Mouse (Mus musculus): ENCODE measurements around the gene Abcc6. TPM values are rescaled to one million over a fixed set of nuclear protein-coding genes. Genes with fewer than 3 reads are reported as not detected.

Gene Abcc6
- total and polyA plus RNA-seq, 3 experiments: 2.2 to 10.5 (median 6.4) TPM

DNA sequence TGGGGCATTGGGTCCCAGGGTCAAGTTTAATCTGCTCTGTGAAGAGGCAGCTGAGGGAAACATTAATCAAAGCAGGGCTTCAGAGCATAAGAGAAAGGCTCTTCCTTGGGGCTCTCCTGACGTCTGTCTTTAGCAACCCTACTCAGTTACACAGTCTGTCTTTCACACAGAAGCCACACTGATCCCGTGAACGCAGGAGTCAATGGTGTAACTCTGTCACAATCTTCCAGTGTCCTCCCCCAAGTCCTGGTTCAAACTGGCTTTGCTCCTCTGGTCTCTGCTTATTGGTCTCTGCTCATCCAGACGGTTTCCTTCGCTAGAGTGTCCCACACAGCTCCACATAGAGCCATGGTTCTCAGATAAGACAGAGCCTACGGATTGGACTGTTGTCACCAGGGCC lies 56.0 kb downstream of the Abcc6 start:
- DNase-seq (ENCODE audit: extremely low read depth): no peak
- Histone ChIP-seq H3K79me2 (replicated peaks; ENCODE audit: control insufficient read depth, extremely low read depth, insufficient read depth, poor library complexity, severe bottlenecking) (no peaks in the 10 kb centered on the region), H3K27me3 (replicated peaks) (no peaks in the 10 kb centered on the region), H3K27ac (ENCODE audit: insufficient read depth, low read depth) (peak overlapping the region; percentile 53; the same call in 1 of the 2 replicates), H3K36me3 (replicated peaks in 1 of 2; ENCODE audit: control insufficient read depth in 1 of 2, insufficient read depth in 1 of 2, low read length in 1 of 2) (peaks cover 0 to 22% of the 10 kb centered on the region in 2 experiments), H3K9me3 (replicated peaks; ENCODE audit: low read length) (no peaks in the 10 kb centered on the region), H3K9ac (ENCODE audit: insufficient read depth, low read depth) (no peak overlapping the region), H3K4me2 (ENCODE audit: insufficient read depth, low read depth, poor library complexity, severe bottlenecking) (peak overlapping the region; percentile 4), H3K4me3 (replicated peaks in 1 of 3; ENCODE audit: low read depth in 2 of 3, low read length in 2 of 3, poor library complexity in 1 of 3) (peak overlapping the region; percentile 33 to 66 (median 58)), H3K4me1 (ENCODE audit: control insufficient read depth in 1 of 2, insufficient read depth in 2 of 2) (peaks cover 6 to 15% of the 10 kb centered on the region in 2 experiments; a peak in 3 of 4 replicates)
- dilution Hi-C loops (cut with MboI; ENCODE audit: extremely low pct_ligation_motif_present, extremely low pct_unique_long_range_greater_than_20kb, low sequenced_read_pairs): no loop called here
- in situ Hi-C loops (cut with MboI; ENCODE audit: low pct_ligation_motif_present, low pct_unique_long_range_greater_than_20kb, low sequenced_read_pairs): no loop called here
- TF ChIP-seq MXI1 (IDR thresholded peaks at IDR 0.05; ENCODE audit: low read depth, low read length): no peak
- TF ChIP-seq UBTF (IDR thresholded peaks at IDR 0.05; ENCODE audit: low read depth, low read length): no peak
- no peak for TF ChIP-seq ELF1 (IDR thresholded peaks at IDR 0.05; ENCODE audit: low read depth, low read length)

DNA sequence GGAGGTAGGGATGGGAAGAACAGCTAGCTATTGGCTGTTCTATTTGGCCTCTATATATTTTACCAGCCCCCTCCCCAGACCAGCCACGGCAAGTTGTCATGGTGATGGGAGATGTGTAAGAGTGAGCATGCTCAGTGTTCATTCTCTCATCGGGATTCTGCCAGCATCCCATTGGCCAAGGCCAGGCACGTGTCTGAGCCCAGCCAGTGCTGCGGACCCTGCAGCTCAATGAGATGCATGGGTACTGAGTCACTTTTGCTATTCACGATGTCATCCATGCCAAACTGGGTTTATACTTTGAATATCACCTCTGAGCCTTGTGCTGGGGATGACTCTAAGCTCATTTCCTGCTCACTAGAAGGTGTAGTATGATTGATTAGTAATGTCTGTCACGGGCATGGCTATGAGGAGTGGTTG lies 56.8 kb downstream of the Abcc6 start:
- H3K4me3 ChIP-seq (replicated peaks in 1 of 3; ENCODE audit: low read depth in 2 of 3, low read length in 2 of 3, poor library complexity in 1 of 3): peak overlapping the region; percentile 59 to 66 (median 61)
- H3K9me3 ChIP-seq (replicated peaks; ENCODE audit: low read length): no peaks in the 10 kb centered on the region
- H3K9ac ChIP-seq (ENCODE audit: insufficient read depth, low read depth): peak overlapping the region; percentile 24; the same call in 1 of the 2 replicates
- H3K36me3 ChIP-seq (replicated peaks in 1 of 2; ENCODE audit: control insufficient read depth in 1 of 2, insufficient read depth in 1 of 2, low read length in 1 of 2): peaks cover 0 to 26% of the 10 kb centered on the region in 2 experiments
- dilution Hi-C loops (cut with MboI; ENCODE audit: extremely low pct_ligation_motif_present, extremely low pct_unique_long_range_greater_than_20kb, low sequenced_read_pairs) (no loop called here), in situ Hi-C loops (cut with MboI; ENCODE audit: low pct_ligation_motif_present, low pct_unique_long_range_greater_than_20kb, low sequenced_read_pairs) (no loop called here)
- H3K79me2 ChIP-seq (replicated peaks; ENCODE audit: control insufficient read depth, extremely low read depth, insufficient read depth, poor library complexity, severe bottlenecking): no peaks in the 10 kb centered on the region
- peaks cover 6 to 15% of the 10 kb centered on the region in 2 experiments; a peak in 3 of 4 replicates for H3K4me1 ChIP-seq (ENCODE audit: control insufficient read depth in 1 of 2, insufficient read depth in 2 of 2)
- DNase-seq (ENCODE audit: extremely low read depth): peak; percentile 99
- peak overlapping the region; percentile 86 for H3K27ac ChIP-seq (ENCODE audit: insufficient read depth, low read depth)
- no peaks in the 10 kb centered on the region for H3K27me3 ChIP-seq (replicated peaks)
- H3K4me2 ChIP-seq (ENCODE audit: insufficient read depth, low read depth, poor library complexity, severe bottlenecking): no peak overlapping the region
- TF ChIP-seq PAX5 (IDR thresholded peaks at IDR 0.05; ENCODE audit: low read length) (no peak), MEF2A (IDR thresholded peaks at IDR 0.05; ENCODE audit: borderline replicate concordance, low read depth, low read length) (0 out of 2 replicates have a peak, but pooled peaks have one; percentile 30), ZMIZ1 (IDR thresholded peaks at IDR 0.05; ENCODE audit: low read depth, low read length) (no peak), BHLHE40 (IDR thresholded peaks at IDR 0.05; ENCODE audit: low read depth, low read length) (peak; percentile 82), MYC (IDR thresholded peaks at IDR 0.05; ENCODE audit: low read depth, low read length) (0 out of 2 replicates have a peak, but pooled peaks have one; percentile 31), JUN (IDR thresholded peaks at IDR 0.05; ENCODE audit: insufficient read depth, low read depth, low read length) (peak; percentile 88), CHD2 (IDR thresholded peaks at IDR 0.05; ENCODE audit: low read length) (no peak), RCOR1 (conservative IDR thresholded peaks at IDR 0.05; ENCODE audit: low read depth, low read length) (no peak), USF1 (IDR thresholded peaks at IDR 0.05; ENCODE audit: low read depth, low read length) (peak; percentile 94), ZC3H11A (IDR thresholded peaks at IDR 0.05; ENCODE audit: low read depth, low read length) (no peak), NRF1 (IDR thresholded peaks at IDR 0.05; ENCODE audit: low read depth, low read length) (peak; percentile 85), E2F4 (IDR thresholded peaks at IDR 0.05; ENCODE audit: insufficient replicate concordance, low read depth, low read length) (no peak), ZKSCAN1 (IDR thresholded peaks at IDR 0.05; ENCODE audit: borderline replicate concordance, low read depth, low read length) (no peak), UBTF (IDR thresholded peaks at IDR 0.05; ENCODE audit: low read depth, low read length) (no peak), RAD21 (IDR thresholded peaks at IDR 0.05; ENCODE audit: low read depth, low read length) (no peak), JUND (conservative IDR thresholded peaks at IDR 0.05; ENCODE audit: low read depth, low read length) (peak; percentile 79), ELF1 (IDR thresholded peaks at IDR 0.05; ENCODE audit: low read depth, low read length) (peak; percentile 54; the same call in 1 of the 2 replicates), SIN3A (IDR thresholded peaks at IDR 0.05; ENCODE audit: low read length) (peak; percentile 87), GABPA (IDR thresholded peaks at IDR 0.05; ENCODE audit: insufficient replicate concordance, low read depth, low read length) (no peak), MAX (IDR thresholded peaks at IDR 0.05; ENCODE audit: low read length) (peak; percentile 96), MAFK (IDR thresholded peaks at IDR 0.05; ENCODE audit: insufficient replicate concordance, low read length) (no peak), CTCF (conservative IDR thresholded peaks at IDR 0.05 in 1 of 2, IDR thresholded peaks at IDR 0.05 in 1 of 2; ENCODE audit: low read depth in 2 of 2, low read length in 2 of 2) (no peak), TBP (conservative IDR thresholded peaks at IDR 0.05; ENCODE audit: low read depth, low read length) (0 out of 2 replicates have a peak, but pooled peaks have one; percentile 47), EP300 (IDR thresholded peaks at IDR 0.05; ENCODE audit: low read length) (no peak), USF2 (conservative IDR thresholded peaks at IDR 0.05; ENCODE audit: low read depth, low read length) (peak; percentile 96), MXI1 (IDR thresholded peaks at IDR 0.05; ENCODE audit: low read depth, low read length) (no peak; the same call in 1 of the 2 replicates), HCFC1 (IDR thresholded peaks at IDR 0.05; ENCODE audit: low read depth, low read length) (no peak), POLR2AphosphoS2 (IDR thresholded peaks at IDR 0.05; ENCODE audit: low read depth, low read length) (no peak), POLR2A (IDR thresholded peaks at IDR 0.05; ENCODE audit: low read depth, low read length) (0 out of 2 replicates have a peak, but pooled peaks have one; percentile 2), NELFE (IDR thresholded peaks at IDR 0.05; ENCODE audit: low read depth, low read length) (no peak), CHD1 (IDR thresholded peaks at IDR 0.05; ENCODE audit: low read depth, low read length) (no peak), SMC3 (IDR thresholded peaks at IDR 0.05; ENCODE audit: low read depth, low read length) (no peak), IRF4 (IDR thresholded peaks at IDR 0.05; ENCODE audit: low read depth, low read length) (no peak)
